Mouse (Mus musculus): ENCODE results near the gene Zfhx3. TPM values are rescaled to one million over a fixed set of nuclear protein-coding genes. Genes with fewer than 3 reads are reported as not detected.
A peak's percentile ranks its signal among the peaks of the same experiment; 100 is the strongest.

Gene Zfhx3
- polyA plus RNA-seq, 1 experiment = 2.2 TPM

- DNase-seq (ENCODE audit: low read depth) = no peak
These were observed 805.7 kb downstream of the Zfhx3 start for GRCm38 (mm10) chr8:108748095-108748494.

- DNase-seq (ENCODE audit: low read depth) = no peak
These were observed 806.5 kb downstream of the Zfhx3 start for GRCm38 (mm10) chr8:108748851-108749376.

GRCm38 (mm10) chr8:108750806-108751205 lies 808.4 kb downstream of the Zfhx3 start:
- no peak for DNase-seq (ENCODE audit: low read depth)

- DNase-seq (ENCODE audit: low read depth) = no peak
These were observed 812.1 kb downstream of the Zfhx3 start for GRCm38 (mm10) chr8:108754556-108754955.

GRCm38 (mm10) chr8:108755400-108756325 lies 813.2 kb downstream of the Zfhx3 start:
- no peak for DNase-seq (ENCODE audit: low read depth)

GRCm38 (mm10) chr8:108759511-108760330 lies 817.3 kb downstream of the Zfhx3 start:
- DNase-seq (ENCODE audit: low read depth) = no peak

- DNase-seq (ENCODE audit: low read depth) = no peak
These were observed 818.3 kb downstream of the Zfhx3 start for GRCm38 (mm10) chr8:108760745-108761144.

- DNase-seq (ENCODE audit: low read depth) = no peak
These were observed 820.1 kb downstream of the Zfhx3 start for GRCm38 (mm10) chr8:108762567-108762966.

GRCm38 (mm10) chr8:108764403-108765194 lies 822.2 kb downstream of the Zfhx3 start:
- DNase-seq (ENCODE audit: low read depth) = no peak

- peak; percentile 23 for DNase-seq (ENCODE audit: low read depth)
These were observed 823.7 kb downstream of the Zfhx3 start for GRCm38 (mm10) chr8:108766102-108766501.

- no peak for DNase-seq (ENCODE audit: low read depth)
These were observed 825.6 kb downstream of the Zfhx3 start for GRCm38 (mm10) chr8:108768051-108768450.

- no peak for DNase-seq (ENCODE audit: low read depth)
These were observed 827.9 kb downstream of the Zfhx3 start for GRCm38 (mm10) chr8:108770334-108770733.

- DNase-seq (ENCODE audit: low read depth) = no peak
These were observed 831.0 kb downstream of the Zfhx3 start for GRCm38 (mm10) chr8:108773436-108773835.

- no peak for DNase-seq (ENCODE audit: low read depth)
These were observed 835.6 kb downstream of the Zfhx3 start for GRCm38 (mm10) chr8:108778063-108778462.

- no peak for DNase-seq (ENCODE audit: low read depth)
These were observed 836.1 kb downstream of the Zfhx3 start for GRCm38 (mm10) chr8:108778551-108778950.

- DNase-seq (ENCODE audit: low read depth) = no peak
These were observed 838.3 kb downstream of the Zfhx3 start for GRCm38 (mm10) chr8:108780766-108781165.

- no peak for DNase-seq (ENCODE audit: low read depth)
These were observed 838.7 kb downstream of the Zfhx3 start for GRCm38 (mm10) chr8:108781192-108781591.

GRCm38 (mm10) chr8:108783155-108783554 lies 840.7 kb downstream of the Zfhx3 start:
- DNase-seq (ENCODE audit: low read depth) = no peak

- DNase-seq (ENCODE audit: low read depth) = no peak
These were observed 845.8 kb downstream of the Zfhx3 start for GRCm38 (mm10) chr8:108788156-108788761.

GRCm38 (mm10) chr8:108788762-108789157 lies 846.3 kb downstream of the Zfhx3 start:
- no peak for DNase-seq (ENCODE audit: low read depth)
